ENCODE assay signal across 8 mouse cellular contexts in genomic region chr6:119129664-119130063, GRCm38 (mm10). TPM values are rescaled to one million over a fixed set of nuclear protein-coding genes. Genes with fewer than 3 reads are reported as not detected.
DNase-seq lines count a peak whose midpoint lies in the region; ATAC-seq and TF ChIP-seq lines count a peak whose summit lies in the region.

No protein-coding gene starts in this region.

- H3K9me3 ChIP-seq in hindbrain, postnatal 0 days (ENCODE audit: low read length), result no peaks in the 10 kb centered on the region
- H3K9me3 ChIP-seq in hindbrain, embryonic 12.5 days (replicated peaks), result no peaks in the 10 kb centered on the region
- H3K9me3 ChIP-seq in ES-Bruce4 (replicated peaks; ENCODE audit: control insufficient read depth, insufficient read depth, low read length, poor library complexity, severe bottlenecking), result no peaks in the 10 kb centered on the region
- no peaks in the 10 kb centered on the region for H3K9me3 ChIP-seq in liver, embryonic 11.5 days (ENCODE audit: control insufficient read depth, low read length)

- peak; percentile 67 for TF ChIP-seq CTCF in hindbrain, postnatal 0 days (IDR thresholded peaks at IDR 0.05; ENCODE audit: low read depth)
- TF ChIP-seq CTCF in ES-Bruce4 (IDR thresholded peaks at IDR 0.05; ENCODE audit: low read depth, low read length), result peak; percentile 59

- H3K27me3 ChIP-seq in hindbrain, postnatal 0 days (ENCODE audit: insufficient read depth, low read length), result no peaks in the 10 kb centered on the region
- no peaks in the 10 kb centered on the region for H3K27me3 ChIP-seq in hindbrain, embryonic 12.5 days
- H3K27me3 ChIP-seq in ES-Bruce4 (ENCODE audit: control insufficient read depth, insufficient read depth, low read length, poor library complexity, severe bottlenecking), result no peaks in the 10 kb centered on the region
- no peaks in the 10 kb centered on the region for H3K27me3 ChIP-seq in liver, embryonic 11.5 days (replicated peaks; ENCODE audit: control insufficient read depth, insufficient read depth, low read length)
- no peaks in the 10 kb centered on the region for H3K27me3 ChIP-seq in splenic B cell, adult 2 months (ENCODE audit: control insufficient read depth, insufficient read depth, low read length, poor library complexity, severe bottlenecking)

- no peak for ATAC-seq in hindbrain, postnatal 0 days
- ATAC-seq in hindbrain, embryonic 12.5 days (ENCODE audit: low FRiP score), result no peak
- peak; percentile 76 for ATAC-seq in common myeloid progenitor, adult 5-6 weeks (replicated peaks; ENCODE audit: low read depth, poor library complexity, severe bottlenecking)
- ATAC-seq in liver, embryonic 11.5 days (replicated peaks; ENCODE audit: low FRiP score), result no peak

- H3K4me1 ChIP-seq in hindbrain, postnatal 0 days (ENCODE audit: insufficient read depth, low read length), result no peaks in the 10 kb centered on the region; the same call in 1 of the 2 replicates
- H3K4me1 ChIP-seq in hindbrain, embryonic 12.5 days, result no peaks in the 10 kb centered on the region
- H3K4me1 ChIP-seq in ES-Bruce4 (ENCODE audit: control insufficient read depth, insufficient read depth, low read length), result no peaks in the 10 kb centered on the region
- H3K4me1 ChIP-seq in liver, embryonic 11.5 days (replicated peaks; ENCODE audit: control insufficient read depth, insufficient read depth, low read length), result no peaks in the 10 kb centered on the region

- no peak overlapping the region for H3K4me2 ChIP-seq in hindbrain, postnatal 0 days (ENCODE audit: low read depth, low read length)
- no peak overlapping the region for H3K4me2 ChIP-seq in hindbrain, embryonic 12.5 days (replicated peaks)
- H3K4me2 ChIP-seq in liver, embryonic 11.5 days, result no peak overlapping the region

- H3K9ac ChIP-seq in hindbrain, postnatal 0 days (replicated peaks; ENCODE audit: low read length), result no peak overlapping the region
- H3K9ac ChIP-seq in hindbrain, embryonic 12.5 days, result no peak overlapping the region
- H3K9ac ChIP-seq in ES-Bruce4 (ENCODE audit: low read depth, poor library complexity, severe bottlenecking), result no peak overlapping the region
- no peak overlapping the region for H3K9ac ChIP-seq in liver, embryonic 11.5 days (ENCODE audit: low read depth, low read length)

- no peaks in the 10 kb centered on the region for H3K36me3 ChIP-seq in hindbrain, postnatal 0 days (ENCODE audit: insufficient read depth, low read length)
- no peaks in the 10 kb centered on the region for H3K36me3 ChIP-seq in hindbrain, embryonic 12.5 days
- no peaks in the 10 kb centered on the region for H3K36me3 ChIP-seq in ES-Bruce4 (ENCODE audit: control insufficient read depth, insufficient read depth, low read length, poor library complexity, severe bottlenecking)
- no peaks in the 10 kb centered on the region for H3K36me3 ChIP-seq in liver, embryonic 11.5 days (ENCODE audit: control insufficient read depth, insufficient read depth, low read length)
- no peaks in the 10 kb centered on the region for H3K36me3 ChIP-seq in splenic B cell, adult 2 months (ENCODE audit: control insufficient read depth, insufficient read depth, low read length, poor library complexity, severe bottlenecking)

- H3K4me3 ChIP-seq in hindbrain, postnatal 0 days (ENCODE audit: low read length), result no peak overlapping the region
- H3K4me3 ChIP-seq in hindbrain, embryonic 12.5 days, result no peak overlapping the region
- H3K4me3 ChIP-seq in ES-Bruce4 (ENCODE audit: low read depth, low read length), result no peak overlapping the region
- H3K4me3 ChIP-seq in liver, embryonic 11.5 days (ENCODE audit: low read depth, low read length), result no peak overlapping the region

- peak; percentile 40 for DNase-seq in hindbrain, postnatal 0 days (ENCODE audit: low spot score)
- peak; percentile 61 for DNase-seq in 416B (ENCODE audit: low read depth)
- DNase-seq in liver, embryonic 11.5 days (ENCODE audit: low spot score), result peak; percentile 41
- DNase-seq in splenic B cell, adult 2 months (ENCODE audit: low read depth, low spot score), result peak; percentile 56
- no peak for DNase-seq in left cerebral cortex, adult 8-10 months (ENCODE audit: low spot score in 2 of 2)

- no peak for TF ChIP-seq POLR2A in ES-Bruce4 (IDR thresholded peaks at IDR 0.05; ENCODE audit: insufficient read depth, low read length)

- 81% methylated on average over 5 of the region's 5 CpGs for WGBS in hindbrain, postnatal 0 days
- 83% methylated on average over 5 of the region's 5 CpGs for WGBS in hindbrain, embryonic 12.5 days
- 73% methylated on average over 5 of the region's 5 CpGs for WGBS in liver, embryonic 11.5 days

- TF ChIP-seq EP300 in ES-Bruce4 (IDR thresholded peaks at IDR 0.05; ENCODE audit: insufficient read depth, low read depth, low read length), result no peak

- no peak overlapping the region for H3K27ac ChIP-seq in hindbrain, postnatal 0 days
- no peak overlapping the region for H3K27ac ChIP-seq in hindbrain, embryonic 12.5 days
- H3K27ac ChIP-seq in ES-Bruce4 (ENCODE audit: insufficient read depth, low read length), result no peak overlapping the region
- no peak overlapping the region for H3K27ac ChIP-seq in liver, embryonic 11.5 days (ENCODE audit: low read depth, low read length)

RNA-seq across cellular contexts. Expression of gene Dcp1b, which starts 45.4 kb away (rescaled TPM):
- 14.2 and 15.7 TPM in 2 replicates for total RNA-seq in hindbrain, postnatal 0 days (2014; rRNA removed)
- 9.4 and 10.9 TPM in 2 replicates for polyA plus RNA-seq in hindbrain, postnatal 0 days (2015; fragmentation: Nextera tagmentation; extraction: Ambion mirVana)
- 12.2 and 12.7 TPM in 2 replicates for polyA plus RNA-seq in hindbrain, embryonic 12.5 days (2016; fragmentation: Nextera tagmentation; extraction: Ambion mirVana)
- polyA plus RNA-seq in ES-Bruce4 (2011; ENCODE audit: insufficient read depth, insufficient read length, low read depth, missing spikeins), result 11.0 and 11.7 TPM in 2 replicates
- total RNA-seq in common myeloid progenitor, adult 5-6 weeks (2017), result 9.0 and 10.6 TPM in 2 replicates
- polyA plus RNA-seq in liver, embryonic 11.5 days (2014; fragmentation: Nextera tagmentation; extraction: Ambion mirVana), result 6.6 and 7.8 TPM in 2 replicates
- total RNA-seq in left cerebral cortex, adult 8-10 months (2022), result 10 to 100 TPM; 19.3 to 24.5 (median 20.7) TPM

Comparison
In these comparisons a context has a peak if more than half of its experiments do, and no peak if none do; other contexts are left out.
1. DNase-seq: peak in hindbrain, postnatal 0 days (single experiment), 416B (single experiment), liver, embryonic 11.5 days (single experiment) and splenic B cell, adult 2 months (single experiment); none in left cerebral cortex, adult 8-10 months (0 of 2).